Mouse (Mus musculus): ENCODE results near the gene Hpn.
A peak's percentile ranks its signal among the peaks of the same experiment; 100 is the strongest.

The Hpn gene

GRCm38 (mm10) chr7:31110861-31111385, 4.2 kb downstream of the Hpn start:
- DNase-seq (ENCODE audit: low spot score), result no peak

- DNase-seq (ENCODE audit: low spot score), result no peak
Observed at GRCm38 (mm10) chr7:31109796-31110195, 5.3 kb downstream of the Hpn start.

- DNase-seq (ENCODE audit: low spot score), result peak; percentile 31
Observed at GRCm38 (mm10) chr7:31109091-31109490, 6.0 kb downstream of the Hpn start.

GRCm38 (mm10) chr7:31107781-31108180, 7.3 kb downstream of the Hpn start:
- DNase-seq (ENCODE audit: low spot score), result no peak

- DNase-seq (ENCODE audit: low spot score), result no peak
Observed at GRCm38 (mm10) chr7:31106166-31106565, 8.9 kb downstream of the Hpn start.

GRCm38 (mm10) chr7:31105061-31105768, 9.9 kb downstream of the Hpn start:
- peak; percentile 65 for DNase-seq (ENCODE audit: low spot score)

GRCm38 (mm10) chr7:31100786-31101185, 14.3 kb downstream of the Hpn start:
- no peak for DNase-seq (ENCODE audit: low spot score)

- no peak for DNase-seq (ENCODE audit: low spot score)
Observed at GRCm38 (mm10) chr7:31099612-31099982, 15.5 kb downstream of the Hpn start.

GRCm38 (mm10) chr7:31098697-31099611, 16.1 kb downstream of the Hpn start:
- no peak for DNase-seq (ENCODE audit: low spot score)

GRCm38 (mm10) chr7:31097583-31098248, 17.4 kb downstream of the Hpn start:
- DNase-seq (ENCODE audit: low spot score), result peak; percentile 91

- no peak for DNase-seq (ENCODE audit: low spot score)
Observed at GRCm38 (mm10) chr7:31096892-31097564, 18.1 kb downstream of the Hpn start.

GRCm38 (mm10) chr7:31094774-31095501, 20.2 kb downstream of the Hpn start:
- DNase-seq (ENCODE audit: low spot score), result no peak

GRCm38 (mm10) chr7:31089721-31090120, 25.4 kb downstream of the Hpn start:
- DNase-seq (ENCODE audit: low spot score), result no peak

GRCm38 (mm10) chr7:31088206-31088605, 26.9 kb downstream of the Hpn start:
- peak; percentile 87 for DNase-seq (ENCODE audit: low spot score)

GRCm38 (mm10) chr7:31087262-31087661, 27.8 kb downstream of the Hpn start:
- DNase-seq (ENCODE audit: low spot score), result no peak

- DNase-seq (ENCODE audit: low spot score), result no peak
Observed at GRCm38 (mm10) chr7:31086175-31086755, 28.8 kb downstream of the Hpn start.

- DNase-seq (ENCODE audit: low spot score), result peak; percentile 49
Observed at GRCm38 (mm10) chr7:31085171-31085570, 29.9 kb downstream of the Hpn start.

GRCm38 (mm10) chr7:31084140-31084539, 30.9 kb downstream of the Hpn start:
- no peak for DNase-seq (ENCODE audit: low spot score)

GRCm38 (mm10) chr7:31082831-31083588, 32.1 kb downstream of the Hpn start:
- peak; percentile 86 for DNase-seq (ENCODE audit: low spot score)

GRCm38 (mm10) chr7:31082106-31082505, 33.0 kb downstream of the Hpn start:
- DNase-seq (ENCODE audit: low spot score), result peak; percentile 53
